Mouse (Mus musculus) ES-E14 (cell line): ENCODE measurements around the gene Tectb. TPM values are rescaled to one million over a fixed set of nuclear protein-coding genes. Genes with fewer than 3 reads are reported as not detected.

Experiments used
- DNase-seq: peaks from one replicate; pipeline ENCODE4 v3.0.0-alpha.2; 2013; ENCODE audit warnings: low read depth, low spot score
- H3K27ac ChIP-seq: 2 replicates; pipeline ENCODE4 v1.5.1; 2012; ENCODE audit warnings: low read depth, mild to moderate bottlenecking, low read length, moderate library complexity, mixed read lengths; ENCODE audit not compliant: poor library complexity, insufficient read depth, severe bottlenecking
- H3K36me3 ChIP-seq: 2 replicates; pipeline ENCODE4 v1.6.1; 2012; ENCODE audit warnings: mild to moderate bottlenecking, low read length, moderate library complexity, mixed read lengths; ENCODE audit not compliant: control insufficient read depth, poor library complexity, insufficient read depth, severe bottlenecking
- H3K4me1 ChIP-seq, 2 experiments: fragments of 150-350 bp in 1 of 2; sonication (generic) in 1 of 2; 2 replicates each; pipeline ENCODE4 v1.6.1; 2012; ENCODE audit warnings: low read length in 2 of 2, mild to moderate bottlenecking in 1 of 2, mixed read lengths in 1 of 2; ENCODE audit not compliant: control insufficient read depth in 2 of 2, insufficient read depth in 2 of 2, poor library complexity in 1 of 2
- H3K4me3 ChIP-seq, 2 experiments: fragments of 150-350 bp in 1 of 2; sonication (generic) in 1 of 2; 2 replicates each; pipeline ENCODE4 v1.5.1; 2012; ENCODE audit warnings: low read length in 2 of 2, low read depth in 1 of 2, mild to moderate bottlenecking in 1 of 2, mixed read lengths in 1 of 2; ENCODE audit not compliant: insufficient read depth in 1 of 2, poor library complexity in 1 of 2, severe bottlenecking in 1 of 2
- H3K9ac ChIP-seq: 2 replicates; pipeline ENCODE4 v1.6.1; 2012; ENCODE audit warnings: low read depth, mild to moderate bottlenecking, low read length, mixed read lengths; ENCODE audit not compliant: poor library complexity, insufficient read depth, severe bottlenecking
- H3K9me3 ChIP-seq: fragments of 150-350 bp; sonication (generic); 2 replicates; pipeline ENCODE4 v1.6.1; 2012; ENCODE audit warnings: low read depth, mild to moderate bottlenecking, low read length; ENCODE audit not compliant: control insufficient read depth, insufficient read depth
- CHD2 ChIP-seq: IDR thresholded peaks from 2 replicates; pipeline ENCODE4 v1.6.1; 2014; ENCODE audit warnings: mild to moderate bottlenecking, low read depth, low read length, inconsistent platforms
- HCFC1 ChIP-seq: IDR thresholded peaks from 2 replicates; pipeline ENCODE4 v1.6.1; 2012; ENCODE audit warnings: low read length, inconsistent platforms, borderline replicate concordance; ENCODE audit not compliant: insufficient read depth
- MAFK ChIP-seq: IDR thresholded peaks from 2 replicates; pipeline ENCODE4 v1.6.1; 2014; ENCODE audit warnings: mild to moderate bottlenecking, low read depth, low read length, inconsistent platforms; ENCODE audit not compliant: insufficient read depth
- ZC3H11A ChIP-seq: IDR thresholded peaks from 2 replicates; pipeline ENCODE4 v1.6.1; 2012; ENCODE audit warnings: low read depth, mild to moderate bottlenecking, inconsistent platforms, low read length, borderline replicate concordance
- ZNF384 ChIP-seq: IDR thresholded peaks from 2 replicates; pipeline ENCODE4 v1.6.1; 2012; ENCODE audit warnings: low read depth, low read length, inconsistent platforms
- in situ Hi-C, 2 experiments: fragments of 600-800 bp; cut with MboI; formaldehyde crosslinking; loops; one replicate each; pipeline ENCODE4 v1.15.1; 2025; ENCODE audit warnings: low sequenced_read_pairs in 2 of 2, inconsistent platforms in 1 of 2; ENCODE audit not compliant: unreplicated experiment in 2 of 2
- total RNA-seq: library from RNA; depleted of rRNA; stranded (reverse); fragments of 300-350 nt; gene quantifications from 2 replicates; pipeline ENCODE4 v1.2.3, GENCODE M21; 2012

The Tectb gene
- total RNA-seq, 1 experiment, result not detected

DNA sequence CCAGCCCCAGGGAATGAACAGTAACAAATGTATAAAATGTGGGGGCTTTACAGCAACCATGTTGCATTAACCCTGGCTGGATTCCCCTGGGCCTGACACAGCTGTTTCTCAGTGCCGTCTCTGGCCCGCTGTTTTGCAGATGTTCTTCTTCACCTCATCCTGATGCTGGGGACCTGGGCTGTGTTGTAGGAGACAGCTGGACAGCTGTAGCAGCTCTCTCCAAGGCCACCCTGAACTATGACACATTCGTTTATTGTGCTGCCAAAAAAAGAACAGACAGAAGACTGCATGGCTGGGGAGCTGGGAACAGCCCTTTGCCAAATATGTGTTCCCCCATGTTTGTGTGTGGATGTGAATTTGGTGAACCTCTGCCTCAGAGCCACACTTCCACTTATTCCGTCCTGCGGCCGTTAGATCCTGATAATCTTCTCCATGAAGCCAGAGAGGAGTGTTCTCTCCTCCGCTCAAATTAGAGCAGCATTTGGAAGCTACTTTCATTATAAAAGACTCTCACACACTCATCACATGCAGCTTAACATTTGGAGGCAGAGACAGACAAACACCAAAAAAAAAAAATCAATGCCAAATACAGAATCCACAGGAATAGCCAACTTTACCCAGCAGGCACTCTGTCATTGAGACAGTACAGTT, 14.1 kb downstream of the Tectb start:
- DNase-seq, result no peak
- no peak for TF ChIP-seq ZNF384
- TF ChIP-seq ZC3H11A, result no peak
- no peak for TF ChIP-seq HCFC1
- no peak for TF ChIP-seq MAFK
- TF ChIP-seq CHD2, result no peak
- no peaks in the 10 kb centered on the region for H3K36me3 ChIP-seq
- no peak overlapping the region for H3K27ac ChIP-seq
- peaks cover 0 to 2% of the 10 kb centered on the region in 2 experiments; a peak in 1 of 4 replicates for H3K4me1 ChIP-seq
- H3K4me3 ChIP-seq, result no peak overlapping the region
- no peak overlapping the region for H3K9ac ChIP-seq
- in situ Hi-C loops, result loop anchor here in 1 of 2 experiments (10.0 kb wide), 1 partner anchor 130 kb away; no protein-coding TSS in a partner anchor
- H3K9me3 ChIP-seq, result no peaks in the 10 kb centered on the region

DNA sequence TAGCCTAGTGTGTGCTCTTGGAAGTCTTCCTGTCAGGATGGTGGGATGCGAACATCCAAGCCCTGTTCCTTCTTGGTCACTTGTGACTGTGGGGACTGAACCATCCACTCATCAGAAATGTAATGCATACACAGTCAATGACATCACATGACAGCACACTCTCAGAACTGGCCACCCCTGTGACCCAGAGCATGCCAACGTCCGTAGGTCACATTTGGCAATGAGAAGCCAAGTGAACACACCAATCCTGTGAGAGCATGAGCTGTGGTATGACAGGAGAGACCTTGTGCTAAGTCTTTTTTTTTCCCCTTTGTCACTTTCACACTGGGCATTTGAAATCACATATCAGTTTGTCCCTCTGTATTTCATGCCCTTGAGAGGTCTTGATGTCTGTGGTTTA, 15.0 kb downstream of the Tectb start:
- in situ Hi-C loops, result loop anchor here in 1 of 2 experiments (10.0 kb wide), 1 partner anchor 131 kb away; no protein-coding TSS in a partner anchor
- Histone ChIP-seq H3K4me3 (no peak overlapping the region), H3K9me3 (no peaks in the 10 kb centered on the region), H3K27ac (no peak overlapping the region), H3K36me3 (no peaks in the 10 kb centered on the region), H3K9ac (no peak overlapping the region), H3K4me1 (peaks cover 0 to 2% of the 10 kb centered on the region in 2 experiments; a peak in 1 of 4 replicates)
- no peak for DNase-seq
- no peak for TF ChIP-seq ZNF384

DNA sequence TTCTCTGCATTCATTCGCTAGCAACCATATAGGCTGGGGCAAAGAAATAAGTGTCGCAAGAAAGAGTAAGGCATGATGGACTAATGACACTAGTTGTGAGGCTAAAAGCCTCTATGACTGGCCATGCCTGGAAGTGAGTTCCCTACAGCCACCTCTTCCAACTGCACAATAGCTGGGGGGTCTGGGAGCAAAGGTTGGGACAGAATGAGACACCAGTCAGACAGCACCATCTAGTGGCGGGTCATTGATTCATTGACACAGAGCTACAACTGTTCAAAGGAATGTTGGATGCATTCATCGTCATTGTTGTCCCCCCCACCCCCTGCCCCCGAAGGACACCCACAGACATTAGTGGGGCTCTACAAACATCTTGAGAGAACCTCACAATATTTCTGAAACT, 17.8 kb downstream of the Tectb start:
- Histone ChIP-seq H3K4me1 (peaks cover 0 to 2% of the 10 kb centered on the region in 2 experiments; a peak in 1 of 4 replicates), H3K27ac (no peak overlapping the region), H3K36me3 (no peaks in the 10 kb centered on the region), H3K9me3 (no peaks in the 10 kb centered on the region), H3K4me3 (no peak overlapping the region), H3K9ac (no peak overlapping the region)
- in situ Hi-C loops, result loop anchor here in 1 of 2 experiments (10.0 kb wide), 1 partner anchor 134 kb away; no protein-coding TSS in a partner anchor
- no peak for TF ChIP-seq CHD2
- TF ChIP-seq ZC3H11A, result peak; percentile 93; the same call in 1 of the 2 replicates
- TF ChIP-seq ZNF384, result no peak
- DNase-seq, result peak; percentile 63

DNA sequence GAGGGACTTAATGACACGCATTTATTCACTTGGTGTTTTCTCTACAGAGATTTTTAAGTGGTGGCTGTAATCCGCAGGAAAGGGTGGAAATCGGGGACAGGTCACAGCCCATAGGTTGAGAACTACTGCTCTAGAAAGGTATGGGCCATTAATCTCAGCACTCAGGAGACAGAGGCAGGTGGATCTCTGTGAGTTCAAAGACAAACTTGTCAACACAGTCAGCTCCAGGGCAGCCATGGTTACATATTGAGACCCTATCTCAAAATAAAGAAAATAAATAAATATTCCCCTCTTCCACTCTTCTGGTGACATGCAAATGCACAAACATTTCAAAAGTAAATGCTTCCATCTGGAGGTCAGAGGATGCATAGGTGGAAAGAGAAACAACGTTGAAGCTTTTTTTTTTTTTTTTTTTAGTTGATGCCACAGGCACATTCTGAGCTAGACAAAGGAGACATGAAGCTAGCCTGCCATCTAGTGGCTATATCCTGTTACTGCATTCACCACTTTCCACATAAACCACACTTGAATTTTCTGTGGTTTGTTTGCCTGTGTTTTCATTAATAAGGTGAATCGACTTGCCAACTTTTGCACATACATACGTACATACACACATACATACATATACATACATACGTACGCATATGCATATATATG, 26.1 kb downstream of the Tectb start:
- Histone ChIP-seq H3K36me3 (no peaks in the 10 kb centered on the region), H3K4me1 (peaks cover 0 to 3% of the 10 kb centered on the region in 2 experiments; a peak in 1 of 4 replicates), H3K9ac (no peak overlapping the region), H3K4me3 (no peak overlapping the region), H3K27ac (no peak overlapping the region), H3K9me3 (no peaks in the 10 kb centered on the region)
- DNase-seq, result peak; percentile 45
- in situ Hi-C loops, result loop anchor here in 1 of 2 experiments (10.0 kb wide), 1 partner anchor 142 kb away; no protein-coding TSS in a partner anchor
- TF ChIP-seq ZNF384 (peak; percentile 99), ZC3H11A (peak; percentile 94; the same call in 1 of the 2 replicates), MAFK (0 out of 2 replicates have a peak, but pooled peaks have one; percentile 12), CHD2 (no peak), HCFC1 (no peak)
